Mouse (Mus musculus) c-Kit-negative CD71-positive TER-119-positive erythroid progenitor cells, embryonic 14.5 days (primary cell): Measurements from ENCODE around the gene Zfp69.

Source experiments
- DNase-seq: peaks from one replicate; pipeline ENCODE4 v3.0.0-alpha.2; 2013; ENCODE audit warnings: low read depth, low spot score

Gene Zfp69

DNA sequence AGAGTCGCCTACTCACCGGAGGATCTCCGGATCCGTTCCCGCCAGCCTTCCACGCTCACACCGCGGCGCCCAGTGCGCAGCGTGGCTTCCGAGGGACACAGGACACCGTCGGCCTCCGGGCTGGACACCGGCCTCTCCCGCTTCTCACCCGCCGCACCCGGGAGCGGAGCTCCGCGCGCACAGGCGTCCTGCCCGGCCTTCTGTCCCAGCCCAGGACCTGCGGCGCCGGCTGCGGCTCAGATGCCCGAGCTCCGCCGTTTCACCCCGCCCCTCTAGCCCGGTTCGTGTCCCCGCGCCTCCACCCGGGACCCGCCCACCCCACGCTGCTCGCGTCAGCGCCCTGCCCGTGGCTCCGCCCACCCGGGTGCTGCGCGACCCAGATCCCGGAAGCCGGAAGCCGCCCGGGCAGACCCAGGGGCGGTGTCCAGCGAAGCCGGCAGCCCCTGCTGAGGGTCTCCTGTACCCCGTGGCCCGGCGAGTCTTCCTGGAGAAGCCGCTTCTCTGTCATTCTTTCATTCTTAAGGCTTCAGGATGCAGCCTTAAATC is at the start of gene Zfp69:
TSS of gene Zfp69 (minus strand) at position 272 of the 546 bp plus-strand sequence.
- DNase-seq = peak; percentile 84

DNA sequence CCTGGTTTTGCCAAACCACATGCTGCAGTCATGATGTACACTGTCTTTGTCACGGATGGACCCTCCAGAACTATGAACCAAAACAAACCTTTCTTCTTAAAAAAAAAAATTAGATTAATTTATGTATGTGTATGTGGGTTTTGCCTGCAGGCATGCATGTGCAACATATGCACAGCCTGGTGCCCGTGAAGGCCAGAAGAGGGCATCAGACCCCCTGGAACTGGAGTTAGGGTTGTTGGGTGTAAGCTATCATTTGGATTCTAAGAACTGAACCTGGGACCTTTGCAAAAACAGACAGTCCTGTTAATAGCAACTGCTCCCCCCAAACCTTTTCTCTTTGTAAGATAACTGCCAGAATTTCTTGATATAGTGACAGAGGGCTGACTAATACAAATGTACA is 49.5 kb upstream of the Zfp69 start:
- no peak for DNase-seq

DNA sequence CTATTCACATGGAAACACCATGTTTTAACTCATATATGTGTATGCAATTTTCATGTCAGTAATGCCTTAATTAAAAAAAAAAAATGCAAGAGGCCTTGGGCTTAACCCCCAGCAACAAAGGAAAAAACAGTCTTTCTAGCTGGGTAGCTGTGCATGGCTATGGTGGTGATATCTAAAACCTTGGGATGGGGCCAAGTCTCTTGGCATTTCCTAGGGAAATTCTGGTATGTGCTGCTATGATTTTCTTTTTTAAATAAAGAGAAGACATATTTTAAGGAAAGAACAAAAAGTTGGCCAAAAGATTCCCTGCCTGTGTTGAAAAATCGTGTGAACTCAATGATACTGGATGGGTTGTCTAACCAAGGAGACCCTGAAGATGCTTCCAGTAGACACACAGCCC is 44.4 kb upstream of the Zfp69 start:
- no peak for DNase-seq

DNA sequence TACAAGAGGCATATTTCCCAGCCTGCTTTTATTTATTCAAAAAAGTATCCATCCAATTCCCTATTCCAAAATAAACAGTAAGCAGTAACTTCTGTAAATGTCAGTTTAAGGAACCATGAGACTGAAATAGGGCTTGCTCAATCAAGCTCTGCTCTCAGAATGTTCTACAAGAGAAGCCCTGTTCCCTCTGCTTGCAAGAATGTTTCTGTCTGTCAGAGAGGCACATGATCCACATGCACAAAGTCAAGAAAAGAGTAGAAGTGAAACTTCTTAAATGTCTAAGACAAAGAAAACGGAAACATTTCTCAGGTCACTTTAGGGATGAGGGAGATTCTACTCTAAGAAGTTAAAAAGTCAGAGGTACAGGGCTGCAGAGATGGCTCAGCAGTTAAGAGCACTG is 41.5 kb upstream of the Zfp69 start:
- no peak for DNase-seq

DNA sequence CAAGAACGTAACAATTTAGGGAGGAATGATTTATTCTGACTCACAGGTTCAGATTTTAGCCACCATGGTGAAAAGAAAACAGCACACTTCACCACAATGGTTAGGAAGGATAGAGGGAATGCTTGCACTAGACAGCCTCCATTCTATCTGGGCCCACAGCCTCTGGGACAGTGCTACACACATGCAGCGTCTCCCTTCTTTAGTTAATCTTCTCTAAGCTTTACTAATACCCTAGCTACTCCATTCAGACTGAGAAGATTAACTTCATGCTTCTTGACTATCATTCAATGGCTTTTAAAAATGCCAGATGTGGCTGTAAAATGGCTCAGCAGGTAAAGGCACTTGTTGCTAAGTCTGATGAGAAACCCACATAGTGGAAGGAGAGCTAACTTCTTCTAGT is 40.8 kb upstream of the Zfp69 start:
- DNase-seq = no peak

DNA sequence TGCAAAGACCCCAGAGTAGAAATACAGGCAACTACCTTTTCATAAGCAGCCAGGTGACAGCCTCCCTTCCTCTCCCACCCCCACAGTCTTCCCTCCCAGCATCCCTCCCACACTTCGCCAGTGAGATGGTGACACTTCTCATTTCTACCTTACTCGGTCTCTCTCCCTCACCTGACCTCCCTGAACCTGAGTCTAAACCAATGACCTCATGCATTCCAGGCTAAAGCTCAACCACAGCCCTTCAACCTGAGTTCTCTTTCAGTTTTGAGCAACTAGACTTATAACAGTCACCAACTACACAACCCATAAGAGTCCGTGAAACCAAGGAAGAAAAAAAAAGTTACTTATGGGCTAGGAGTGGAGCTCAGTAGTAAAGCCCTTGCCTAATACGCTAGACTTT is 35.8 kb upstream of the Zfp69 start:
- no peak for DNase-seq

DNA sequence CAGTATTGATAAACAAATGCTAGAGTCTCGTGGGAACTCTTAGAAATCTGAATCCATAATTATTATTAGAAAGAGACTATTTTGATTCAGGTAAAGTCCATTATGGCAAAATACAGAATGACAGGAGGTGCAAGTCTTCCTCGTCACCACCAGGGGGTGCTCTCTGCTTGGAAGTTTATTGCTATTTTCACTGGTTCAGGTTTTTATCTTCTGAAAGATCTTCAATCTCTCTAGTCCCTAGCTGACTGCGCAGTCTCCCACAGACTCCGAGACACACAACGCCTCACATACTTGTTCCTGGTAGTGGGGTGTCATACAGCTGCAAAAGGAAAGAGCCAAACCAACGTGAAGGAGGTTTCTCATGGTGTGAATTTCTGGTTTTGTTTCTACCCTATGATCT is 34.9 kb upstream of the Zfp69 start:
- peak; percentile 40 for DNase-seq

DNA sequence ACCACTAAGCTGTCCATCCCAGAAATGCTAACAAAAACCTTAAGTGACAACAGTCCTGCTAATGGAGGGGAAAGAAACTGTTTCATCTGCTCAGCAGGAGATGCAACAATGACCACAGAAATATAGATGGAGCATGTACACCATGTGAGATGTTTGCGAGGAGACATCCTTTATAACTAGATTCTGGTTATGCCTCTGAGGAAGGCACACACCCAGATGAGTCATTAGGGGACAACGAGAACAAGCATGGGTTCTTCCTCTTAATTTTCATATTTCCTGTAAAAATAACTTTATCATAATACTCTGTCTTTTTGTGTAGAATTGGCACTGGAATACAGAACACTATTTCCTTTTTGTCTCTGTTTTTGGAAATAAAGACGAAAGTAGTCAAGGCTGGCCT is 26.7 kb upstream of the Zfp69 start:
- no peak for DNase-seq

DNA sequence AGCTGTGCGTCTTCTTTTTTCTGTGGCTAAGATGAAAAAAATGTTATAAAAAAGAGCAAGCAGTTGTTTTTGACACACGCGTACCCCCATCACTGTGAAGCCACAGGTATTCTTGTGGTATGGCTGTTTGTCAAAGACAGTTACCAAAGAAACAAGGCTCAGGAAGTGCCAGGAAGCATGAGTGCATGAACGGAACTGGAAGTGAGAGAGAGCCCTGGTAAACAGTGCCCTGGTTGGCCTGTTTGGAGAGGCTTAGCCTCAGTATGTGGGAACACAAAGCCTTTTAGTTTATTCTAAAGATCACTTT is 23.9 kb upstream of the Zfp69 start:
- no peak for DNase-seq

DNA sequence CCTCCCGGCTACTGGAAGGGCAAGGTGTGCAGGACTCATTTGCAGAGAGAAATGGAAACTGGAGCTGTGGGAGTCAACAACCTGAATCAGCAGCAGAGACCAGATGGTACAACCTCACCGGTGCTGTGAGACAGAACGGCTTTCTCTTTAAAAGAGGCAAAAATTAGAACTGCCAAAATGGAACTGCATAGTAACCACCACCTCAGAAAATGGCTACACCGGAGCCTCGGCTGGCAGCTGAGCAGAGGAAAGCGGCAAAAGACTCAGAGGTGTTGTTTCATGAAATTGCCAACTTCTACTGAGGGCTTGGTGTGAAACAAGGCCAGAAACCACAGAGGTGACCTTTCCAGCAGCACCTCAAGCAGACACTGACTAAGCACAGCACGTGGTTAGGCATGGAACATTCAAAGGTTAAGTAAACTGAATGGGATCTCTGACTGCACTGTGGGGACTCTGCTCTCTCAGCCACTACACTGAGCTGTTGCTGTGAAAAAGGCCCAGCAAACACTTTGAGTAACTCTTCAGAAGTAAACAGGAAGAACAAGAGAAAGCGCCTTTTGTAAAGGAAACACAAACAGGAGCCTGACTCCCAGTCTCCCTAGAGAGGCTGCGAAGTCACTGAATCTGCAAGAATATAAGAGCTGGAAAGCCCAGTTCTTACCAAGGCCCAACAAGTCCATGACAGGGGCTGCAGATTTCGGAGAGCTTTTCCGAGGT is 23.4 kb upstream of the Zfp69 start:
- no peak for DNase-seq

DNA sequence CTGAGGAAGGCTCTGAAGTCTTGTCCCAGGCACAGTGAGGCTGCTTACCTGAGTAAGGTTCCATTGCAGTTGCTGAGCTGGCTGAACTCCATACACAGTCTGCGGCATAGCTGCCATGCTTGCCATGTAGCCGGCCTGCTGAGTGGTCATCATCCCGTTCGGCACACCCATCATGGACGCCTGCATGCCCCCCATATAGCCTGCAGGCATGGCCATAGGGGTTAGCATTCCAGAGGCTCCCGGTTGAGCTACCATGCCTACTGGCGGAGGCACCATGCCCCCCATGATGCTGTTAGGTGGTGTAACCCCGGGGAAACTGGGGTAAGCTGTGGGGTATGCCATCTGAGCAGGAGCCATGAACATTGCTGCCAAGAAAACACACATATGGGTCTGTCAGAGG is 20.3 kb upstream of the Zfp69 start:
- no peak for DNase-seq

DNA sequence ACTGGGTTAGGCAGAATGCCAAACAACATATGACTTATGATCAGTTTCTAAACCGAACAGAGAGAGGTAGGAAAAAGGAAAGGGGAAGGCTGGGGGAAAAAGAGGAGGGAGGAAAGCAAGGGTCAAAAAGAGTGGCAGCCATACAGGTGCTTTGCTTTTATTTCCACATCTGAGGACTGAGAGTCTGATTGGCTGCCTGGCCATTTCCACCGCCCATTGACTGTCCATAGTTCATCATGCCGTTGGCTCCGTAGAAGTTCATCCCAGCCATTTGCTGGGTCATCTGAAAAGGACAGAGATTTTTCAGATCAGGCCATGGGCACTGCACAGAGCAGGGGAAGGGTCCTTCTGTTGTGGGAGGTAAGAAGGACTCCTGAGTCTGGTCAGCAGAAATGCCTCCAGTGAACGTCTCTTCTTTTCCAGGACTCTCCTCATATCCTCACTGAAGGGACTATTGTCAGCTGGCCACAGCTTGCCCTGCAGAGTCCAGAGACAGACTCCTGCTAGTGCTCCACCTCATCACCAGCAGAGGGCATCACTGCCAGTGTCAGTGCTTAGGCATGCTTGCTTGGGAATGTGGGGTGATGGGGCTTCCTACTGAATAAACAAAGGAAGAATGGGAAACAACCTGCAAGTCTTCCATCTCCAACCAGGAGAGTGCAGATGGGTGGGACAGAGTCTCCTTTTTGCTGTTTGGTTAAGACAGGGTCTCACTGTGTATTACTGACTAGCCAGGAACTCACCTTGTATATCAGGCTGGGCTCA is 18.1 kb upstream of the Zfp69 start:
- no peak for DNase-seq

DNA sequence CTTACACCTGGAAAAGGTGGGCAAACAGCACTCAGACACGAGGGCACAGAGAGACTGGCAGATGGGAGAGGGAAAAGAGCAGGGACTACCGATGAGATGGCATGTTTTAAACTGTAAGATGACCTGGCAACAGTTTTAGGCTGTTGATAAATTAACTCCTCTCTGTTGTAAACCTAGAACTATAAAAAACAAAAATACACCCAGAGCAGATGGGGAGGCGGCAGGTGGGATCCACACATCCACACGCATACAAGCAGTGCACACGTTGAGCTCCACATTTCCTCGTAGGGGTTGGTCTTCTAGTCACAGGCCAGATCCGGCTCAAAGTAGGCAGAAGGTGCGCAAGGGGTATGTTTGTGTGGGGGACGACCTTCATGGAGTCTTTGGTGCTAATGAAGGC is 17.0 kb upstream of the Zfp69 start:
- no peak for DNase-seq

DNA sequence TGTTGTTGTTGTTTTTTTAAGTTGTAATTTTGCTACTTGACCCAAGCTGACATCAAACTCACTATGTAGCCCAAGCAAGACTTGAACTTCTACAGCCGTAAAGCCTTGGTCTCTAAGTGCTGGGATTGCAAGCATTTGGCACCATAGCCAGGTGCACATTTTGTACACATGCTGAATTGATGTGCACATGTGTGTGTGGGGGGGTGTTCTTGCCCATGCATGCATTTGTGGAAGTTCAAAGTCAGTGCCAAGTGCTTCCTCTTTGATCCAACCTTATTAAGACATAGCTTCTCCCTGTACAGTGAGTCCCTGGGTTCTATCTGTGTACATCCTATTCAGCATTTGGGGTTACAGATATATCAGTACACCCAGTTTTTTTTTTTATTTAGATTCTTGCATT is 4.1 kb upstream of the Zfp69 start:
- no peak for DNase-seq

DNA sequence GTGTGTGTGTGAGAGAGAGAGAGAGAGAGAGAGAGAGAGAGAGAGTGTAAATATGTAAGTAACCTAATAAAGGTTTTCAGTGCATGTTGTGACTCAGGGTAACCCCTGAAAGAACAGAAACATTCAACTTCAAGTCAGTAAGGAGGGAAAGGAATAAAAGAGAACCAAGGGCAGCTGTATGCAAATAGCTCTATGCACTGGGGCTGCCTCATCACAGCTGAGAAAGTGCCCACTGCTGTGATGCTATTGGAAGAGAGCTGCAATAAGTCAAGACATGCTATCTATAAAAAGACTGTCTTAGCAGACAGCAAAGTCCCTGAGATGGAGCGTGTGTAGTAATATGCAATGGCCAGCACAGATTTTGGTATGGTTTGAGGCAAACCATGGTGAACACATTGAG is 2.2 kb upstream of the Zfp69 start:
- no peak for DNase-seq

DNA sequence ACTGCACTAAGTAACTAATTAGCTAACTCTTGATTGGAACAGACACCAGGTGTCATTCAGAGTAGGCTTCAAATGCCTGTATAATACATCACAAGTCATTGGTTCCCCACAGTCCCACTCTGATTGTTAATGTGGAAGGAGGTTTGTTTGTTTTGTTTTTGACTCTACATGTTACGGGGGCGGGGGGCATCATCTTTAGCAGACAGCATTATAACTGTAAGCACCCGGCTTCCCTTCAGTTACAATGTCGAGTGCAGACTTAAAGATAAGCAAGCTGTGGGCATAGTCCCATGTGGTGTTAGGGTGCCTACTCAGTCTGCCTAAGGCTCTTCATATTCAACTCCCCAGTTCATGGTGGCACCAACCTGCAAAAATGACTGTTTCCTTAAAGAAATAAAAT is 1.5 kb upstream of the Zfp69 start:
- no peak for DNase-seq

DNA sequence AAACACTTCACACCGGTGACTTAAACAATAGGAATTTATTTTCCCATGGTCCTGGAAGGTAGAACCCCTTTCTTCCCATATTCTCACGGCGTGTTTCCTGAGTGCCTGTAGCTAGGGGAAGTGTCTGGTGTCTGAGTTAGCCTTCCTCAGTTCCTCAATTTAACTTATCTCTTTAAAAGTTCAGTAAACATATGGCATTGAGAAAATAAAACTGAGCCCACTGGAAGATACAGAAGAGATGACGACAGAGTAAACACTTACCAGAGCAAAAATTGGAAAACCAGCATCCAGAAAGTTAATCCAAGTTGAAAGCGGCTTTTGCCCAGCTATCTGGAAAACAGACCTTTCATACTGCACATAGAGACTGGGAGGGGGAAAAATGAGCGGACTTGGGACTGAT is 664 bp upstream of the Zfp69 start:
- peak; percentile 20 for DNase-seq

DNA sequence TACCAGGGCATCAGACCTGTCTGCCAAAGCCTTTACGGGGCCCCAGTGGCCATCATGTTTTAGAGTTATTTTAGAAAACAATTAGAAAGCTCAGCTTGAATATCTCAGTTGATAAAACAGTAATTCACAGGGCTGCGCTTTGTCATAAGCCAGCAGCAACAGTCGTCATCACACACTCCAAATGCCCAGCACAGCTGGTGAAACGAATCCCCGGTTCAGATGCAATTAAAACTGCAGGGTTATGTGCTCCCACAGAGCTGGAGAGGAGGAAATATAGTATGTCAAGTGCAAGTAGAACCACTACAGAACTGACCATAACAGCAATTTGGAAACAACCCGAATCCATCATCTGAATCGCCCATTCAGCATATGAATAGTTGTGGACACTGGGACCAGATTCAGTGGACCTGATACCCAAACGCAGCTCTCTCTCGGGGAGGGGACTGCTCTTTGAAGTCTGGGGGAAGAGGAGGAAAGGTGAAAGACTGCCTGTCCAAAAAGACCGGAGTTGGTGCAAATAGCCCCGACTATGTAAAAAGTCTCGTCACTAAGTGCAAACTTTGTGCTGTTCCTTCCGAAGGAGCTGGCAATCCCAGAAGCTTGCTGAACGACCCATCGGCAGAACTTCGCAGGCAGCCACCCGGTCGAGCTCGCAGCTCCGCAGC is 604 bp downstream of the Zfp69 start:
- DNase-seq = peak; percentile 9

DNA sequence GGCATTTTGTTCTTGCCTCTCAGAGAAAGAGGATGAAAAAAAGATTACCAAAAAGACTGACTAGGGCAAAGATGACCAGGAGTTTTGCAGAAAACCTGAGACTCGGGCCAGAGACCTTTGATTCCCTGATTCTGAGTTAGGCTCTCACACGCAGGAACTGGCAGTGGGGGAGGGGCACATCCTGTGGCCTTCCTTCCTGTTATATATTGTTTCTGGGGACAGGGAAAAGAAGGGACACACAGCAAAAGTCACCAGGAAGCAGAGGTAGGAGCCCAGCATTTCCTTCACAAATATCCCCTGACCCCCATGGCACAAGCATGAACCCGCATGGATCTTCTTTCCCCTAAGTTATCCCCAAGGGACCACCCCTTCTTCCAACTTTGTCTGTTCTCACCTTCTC is 2.6 kb downstream of the Zfp69 start:
- DNase-seq = no peak

DNA sequence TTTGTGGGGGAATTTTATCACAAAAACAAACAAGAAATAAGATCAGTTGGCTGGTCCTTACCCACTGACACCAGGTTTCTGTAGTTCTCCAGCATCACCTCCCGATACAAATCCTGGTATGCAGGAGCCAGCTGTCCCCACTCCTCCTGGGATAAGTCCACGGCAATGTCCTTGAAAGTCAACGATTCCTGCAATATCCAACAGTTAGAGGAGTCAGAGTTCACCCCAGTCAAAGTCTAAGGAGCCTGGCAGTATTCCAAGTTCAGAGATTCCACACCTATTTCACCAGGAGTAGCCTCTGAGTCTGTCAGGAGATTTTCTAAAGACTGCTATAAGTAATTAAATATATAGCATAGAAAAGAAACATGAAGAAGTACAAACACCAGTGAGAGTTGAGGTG is 16.5 kb downstream of the Zfp69 start:
- no peak for DNase-seq

DNA sequence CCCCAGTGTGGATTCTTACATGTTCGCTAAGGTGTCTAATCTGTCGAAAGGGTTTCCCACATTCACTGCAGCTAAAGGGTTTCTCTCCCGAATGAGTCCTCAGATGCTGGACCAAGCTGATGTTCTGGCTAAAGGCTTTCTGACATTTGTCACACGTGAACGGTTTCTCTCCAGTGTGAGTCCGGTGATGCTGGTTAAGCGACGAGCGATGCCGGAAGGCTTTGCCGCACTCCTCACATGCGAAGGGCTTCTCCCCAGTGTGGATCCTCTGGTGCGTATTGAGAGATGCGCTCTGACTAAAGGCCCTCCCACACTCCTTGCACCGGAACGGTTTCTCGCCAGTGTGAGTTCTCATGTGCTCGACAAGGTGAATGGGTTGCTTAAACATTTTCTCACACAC is 20.8 kb downstream of the Zfp69 start:
- no peak for DNase-seq

DNA sequence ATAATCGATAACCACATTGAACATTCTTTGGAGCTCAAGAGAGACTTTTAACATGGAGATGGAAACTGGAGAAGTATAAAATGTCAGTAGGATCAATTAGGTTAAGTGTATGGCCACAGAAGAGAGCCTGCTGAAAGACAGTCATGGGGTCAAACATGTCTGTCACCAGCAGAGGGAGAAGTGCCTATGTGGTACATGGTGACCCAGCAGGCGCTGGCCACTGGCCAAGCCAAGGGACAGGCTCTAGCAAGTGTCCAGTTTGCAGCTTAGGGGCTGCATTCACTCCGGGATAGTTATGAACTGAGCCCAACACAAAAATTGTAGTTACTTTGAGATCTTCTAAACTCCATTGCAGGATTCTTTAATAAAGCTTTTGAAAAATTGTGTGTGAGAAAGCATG is 22.8 kb downstream of the Zfp69 start:
- DNase-seq = no peak

DNA sequence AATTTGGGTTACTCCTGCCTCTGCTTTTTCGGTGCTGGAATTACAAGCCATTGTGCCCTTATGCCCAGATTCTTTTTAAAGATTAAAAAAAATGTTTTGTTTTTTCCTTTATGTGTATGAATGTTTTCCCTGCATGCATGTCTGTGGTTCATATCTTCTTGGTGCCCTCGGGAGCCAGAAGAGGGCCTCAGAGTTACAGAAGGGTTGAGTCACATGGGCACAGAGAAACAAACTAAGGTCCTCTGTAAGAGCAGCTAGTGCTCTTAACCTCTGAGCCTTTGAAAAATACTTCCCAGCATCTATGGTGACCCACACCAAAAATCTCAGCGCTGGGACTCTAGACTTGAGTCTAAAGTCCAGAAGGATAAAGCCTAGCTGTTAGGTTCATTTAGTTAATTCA is 26.1 kb downstream of the Zfp69 start:
- peak; percentile 3 for DNase-seq
